Mouse (Mus musculus) monocyte, adult 5-6 weeks (primary cell): ENCODE measurements around the gene Syn3. TPM values are rescaled to one million over a fixed set of nuclear protein-coding genes. Genes with fewer than 3 reads are reported as not detected.

ENCODE experiments used
- ATAC-seq: fragments of 153-309, 156-312 bp; replicated peaks from 2 replicates; pipeline ENCODE4 v1.8.0; 2017; ENCODE audit warnings: mild to moderate bottlenecking; ENCODE audit not compliant: low TSS enrichment, insufficient number of reproducible peaks, severe bottlenecking, poor library complexity, low FRiP score
- total RNA-seq: library from RNA; stranded (forward); fragments of 200-1000, 200-491, 200-594 nt; gene quantifications from 3 replicates; pipeline ENCODE4 v1.2.3, GENCODE M21; 2017

Syn3 gene
- total RNA-seq, 1 experiment from 2014 or later, result not detected

DNA sequence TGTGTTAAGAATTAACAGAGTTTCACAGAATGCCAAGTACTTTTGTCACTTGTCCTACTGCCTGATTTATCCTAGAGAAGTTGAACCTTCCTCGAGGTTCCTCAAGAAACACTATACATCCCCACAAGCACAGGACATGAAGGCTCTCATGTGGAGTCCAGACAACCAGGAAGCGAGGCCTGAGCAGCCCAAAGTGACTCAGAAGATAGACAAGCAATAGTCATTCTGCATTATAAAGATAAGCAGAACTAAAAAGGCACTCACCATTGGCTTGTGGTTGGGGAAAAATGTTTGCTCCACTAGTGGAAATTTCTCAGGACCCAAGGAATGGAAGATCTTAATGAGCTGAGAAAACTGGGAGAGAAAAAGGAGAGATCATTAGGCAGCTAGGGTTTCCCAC is 147.4 kb downstream of the Syn3 start:
- ATAC-seq, result no peak

GRCm38 (mm10) chr10:86346235-86346840 is 152.4 kb downstream of the Syn3 start:
- ATAC-seq, result no peak

GRCm38 (mm10) chr10:86345645-86346044 is 153.1 kb downstream of the Syn3 start:
- ATAC-seq, result no peak

GRCm38 (mm10) chr10:86344654-86345053 is 154.0 kb downstream of the Syn3 start:
- no peak for ATAC-seq

- ATAC-seq, result no peak
These were observed 154.8 kb downstream of the Syn3 start for GRCm38 (mm10) chr10:86343931-86344330.

GRCm38 (mm10) chr10:86343362-86343761 is 155.3 kb downstream of the Syn3 start:
- ATAC-seq, result no peak

DNA sequence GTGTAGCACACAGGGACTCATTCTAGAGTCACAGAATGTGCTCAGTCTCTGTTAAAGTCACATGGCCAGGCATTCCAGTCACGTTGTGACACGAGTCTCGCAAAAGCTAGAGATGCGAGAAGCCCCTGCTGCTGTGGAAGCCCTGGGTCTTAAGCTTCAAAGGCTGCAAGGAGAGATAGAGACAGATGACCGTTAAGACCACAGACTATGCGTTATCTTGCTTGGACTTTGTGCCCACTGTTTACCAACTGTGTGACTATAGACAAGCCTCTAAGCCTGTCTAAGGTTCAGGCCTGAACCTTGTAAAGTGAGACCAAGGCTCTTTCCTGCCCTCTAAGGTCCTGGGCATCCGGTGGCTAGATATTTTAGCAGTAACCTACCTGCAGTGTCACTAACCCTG is 156.0 kb downstream of the Syn3 start:
- ATAC-seq, result no peak

DNA sequence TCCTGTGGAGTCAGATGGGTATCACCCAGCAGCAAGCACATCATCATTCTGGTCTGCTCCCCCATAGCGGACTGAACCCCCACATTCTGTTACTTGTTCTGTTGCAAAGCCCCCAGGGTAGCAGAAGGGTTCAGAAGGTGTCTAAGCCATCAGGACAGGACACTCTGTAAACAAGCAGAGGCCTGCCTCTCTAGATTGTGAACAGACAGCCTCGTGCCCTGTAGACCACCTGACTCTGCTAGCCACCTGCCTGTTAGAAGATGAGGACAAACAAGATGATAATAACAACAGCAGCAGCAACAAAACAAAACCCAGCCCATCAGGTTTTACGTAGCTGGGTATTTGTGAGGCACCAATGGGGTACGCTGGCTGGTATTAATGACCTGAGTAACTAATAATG is 156.5 kb downstream of the Syn3 start:
- ATAC-seq, result no peak

DNA sequence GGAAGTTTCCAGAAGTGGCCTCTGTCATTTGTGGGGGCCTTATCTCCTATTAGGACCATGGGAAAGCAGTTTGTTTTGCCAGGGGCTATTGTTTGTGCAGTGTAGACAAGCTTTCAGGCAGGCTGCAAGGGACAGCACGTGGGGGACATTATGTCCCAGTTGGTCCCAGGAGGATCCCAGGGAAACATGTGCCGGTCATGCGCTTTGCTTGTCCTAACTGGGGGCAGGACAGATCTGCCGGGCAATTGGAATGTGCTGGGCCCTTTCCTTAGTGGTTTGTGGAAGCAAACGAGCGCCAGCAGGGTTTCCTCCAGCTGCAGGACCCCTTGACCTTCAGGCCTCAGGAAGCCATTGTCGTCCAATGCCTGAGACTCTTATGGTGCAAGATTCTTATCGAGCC is 157.1 kb downstream of the Syn3 start:
- no peak for ATAC-seq

DNA sequence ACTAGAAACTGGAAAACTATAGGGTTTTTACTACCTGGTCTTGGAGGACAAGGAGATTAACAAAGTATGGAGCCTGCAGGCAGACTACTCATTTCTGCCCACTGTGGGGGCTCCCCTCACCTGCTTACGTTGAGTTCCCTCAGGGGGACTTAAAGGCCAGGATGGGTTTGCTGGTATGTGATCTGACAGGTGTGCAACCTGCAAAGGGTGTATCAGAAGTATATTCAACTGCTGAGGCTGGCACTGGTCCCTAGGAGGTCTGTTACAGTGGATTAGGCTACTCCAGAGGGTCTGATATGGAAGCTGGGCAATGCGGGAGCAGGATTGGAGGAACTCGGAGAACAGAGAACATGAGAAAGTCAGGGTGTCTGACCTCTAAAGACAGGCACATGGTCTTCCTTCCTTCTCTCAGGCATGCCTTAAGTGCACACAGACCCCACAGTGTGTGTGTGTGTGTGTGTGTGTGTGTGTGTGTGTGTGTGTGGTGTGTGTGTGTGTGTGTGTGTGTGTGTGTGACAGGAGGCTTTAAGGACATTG is 157.6 kb downstream of the Syn3 start:
- ATAC-seq, result no peak

DNA sequence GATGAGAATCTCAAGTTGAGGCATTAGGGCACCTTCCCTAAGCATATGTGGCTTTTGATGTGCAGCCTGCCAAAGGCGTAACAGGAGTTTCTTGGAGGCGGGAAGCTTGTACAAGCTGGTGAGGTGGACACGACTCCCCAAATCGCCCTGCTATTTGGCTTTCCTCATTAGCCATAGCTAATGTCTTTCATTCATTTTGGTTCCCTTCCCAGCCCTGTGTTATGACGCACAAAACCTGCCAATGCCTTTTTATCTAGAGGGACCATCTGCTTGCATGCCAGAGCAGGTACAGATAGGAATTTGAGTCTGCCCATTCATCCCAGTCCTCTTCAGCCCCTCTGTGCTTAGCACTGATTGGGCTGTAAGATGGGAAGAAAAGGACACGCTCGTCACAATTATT is 158.3 kb downstream of the Syn3 start:
- no peak for ATAC-seq

- ATAC-seq, result no peak
These were observed 158.9 kb downstream of the Syn3 start for GRCm38 (mm10) chr10:86339649-86340379.

DNA sequence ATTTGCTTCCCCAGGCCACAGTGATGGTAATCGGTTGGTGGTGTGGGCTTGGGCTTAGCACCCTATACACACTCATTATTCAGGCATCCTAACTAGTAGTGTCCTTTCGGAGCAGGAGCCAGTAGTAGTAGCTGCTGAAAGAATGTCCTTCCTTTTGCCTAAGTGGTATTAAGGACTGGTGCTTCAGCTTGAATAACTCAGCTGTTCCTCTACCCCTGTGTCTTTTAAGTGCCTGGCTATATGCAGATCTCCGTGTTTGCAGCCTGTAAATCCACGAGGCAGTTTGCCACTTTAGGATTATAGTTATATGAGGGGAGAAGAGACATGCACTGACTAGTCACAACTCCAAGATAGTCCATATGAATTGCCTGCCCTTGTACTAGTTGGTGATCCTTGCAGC is 159.6 kb downstream of the Syn3 start:
- no peak for ATAC-seq

- no peak for ATAC-seq
These were observed 160.5 kb downstream of the Syn3 start for GRCm38 (mm10) chr10:86338121-86338715.

- no peak for ATAC-seq
These were observed 161.5 kb downstream of the Syn3 start for GRCm38 (mm10) chr10:86337239-86337638.

DNA sequence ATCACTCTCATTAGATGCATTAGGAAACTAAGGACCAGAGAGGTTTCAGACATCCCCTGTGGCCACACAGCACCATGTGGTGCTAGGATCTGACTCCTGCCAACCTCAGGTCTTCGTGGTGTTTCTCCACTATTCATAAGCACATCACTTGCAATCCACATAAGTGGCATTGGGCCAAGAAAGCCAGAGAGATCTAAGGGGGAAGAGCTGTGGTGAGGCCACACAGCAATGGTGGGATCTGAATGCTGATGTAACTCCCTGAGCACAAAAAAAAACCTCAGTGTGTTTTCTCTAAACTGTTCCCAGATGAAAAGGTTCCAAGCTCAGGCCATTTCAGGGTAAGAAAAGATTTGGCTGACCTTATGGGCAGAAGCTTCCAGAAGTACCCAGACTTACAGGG is 162.2 kb downstream of the Syn3 start:
- no peak for ATAC-seq

GRCm38 (mm10) chr10:86334581-86334980 is 164.1 kb downstream of the Syn3 start:
- ATAC-seq, result no peak

GRCm38 (mm10) chr10:86332942-86333341 is 165.8 kb downstream of the Syn3 start:
- ATAC-seq, result no peak

DNA sequence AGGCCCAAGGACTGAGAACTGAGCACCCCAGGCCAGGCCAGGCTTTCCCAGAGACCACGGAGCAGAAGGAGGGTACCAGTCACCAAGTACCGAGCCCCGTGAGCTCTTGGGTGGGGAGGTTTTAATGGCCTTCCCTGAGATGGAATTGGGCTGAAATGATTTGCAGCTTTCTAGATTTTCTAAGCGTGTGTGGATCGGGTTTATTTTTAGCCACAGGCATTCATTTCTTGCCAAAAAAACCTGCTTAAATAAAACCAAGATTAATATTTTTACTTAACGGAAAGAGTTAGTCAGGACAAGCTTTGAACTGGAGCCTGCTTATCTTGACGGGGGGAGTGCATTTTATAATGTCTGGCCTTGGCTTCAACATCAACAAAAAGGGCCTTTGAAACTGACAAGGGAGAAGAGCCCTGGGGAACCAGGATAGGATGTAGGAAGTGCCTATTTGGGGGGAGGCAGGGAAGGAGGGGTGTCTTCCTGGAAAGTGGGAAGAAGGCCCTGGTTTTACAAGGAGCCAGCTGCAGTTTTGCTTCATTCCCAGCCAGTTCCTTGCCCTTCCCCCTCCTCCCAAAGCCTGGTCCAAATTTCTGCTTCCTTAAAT is 166.9 kb downstream of the Syn3 start:
- no peak for ATAC-seq
